Mouse (Mus musculus) heart, embryonic 10.5 days (tissue): Measurements from ENCODE around the gene Nt5c3b. TPM values are rescaled to one million over a fixed set of nuclear protein-coding genes. Genes with fewer than 3 reads are reported as not detected.

Experiments
- DNase-seq: peaks from one replicate; pipeline ENCODE4 v3.0.0-alpha.2; 2017; ENCODE audit warnings: low spot score
- H3K27ac ChIP-seq: fragments of 300-500 bp; sonication (generic); 2 replicates; pipeline ENCODE4 v1.5.1; 2016; ENCODE audit warnings: mild to moderate bottlenecking
- H3K27me3 ChIP-seq: fragments of 300-500 bp; sonication (generic); 2 replicates; pipeline ENCODE4 v1.6.1; 2016; ENCODE audit warnings: mild to moderate bottlenecking; ENCODE audit not compliant: poor library complexity, insufficient read depth, severe bottlenecking
- H3K36me3 ChIP-seq: fragments of 300-500 bp; sonication (generic); 2 replicates; pipeline ENCODE4 v1.6.1; 2016; ENCODE audit warnings: mild to moderate bottlenecking, moderate library complexity
- H3K4me1 ChIP-seq: fragments of 300-500 bp; sonication (generic); 2 replicates; pipeline ENCODE4 v1.6.1; 2016; ENCODE audit warnings: mild to moderate bottlenecking
- H3K4me3 ChIP-seq: fragments of 300-500 bp; sonication (generic); 2 replicates; pipeline ENCODE4 v1.5.1; 2016; ENCODE audit warnings: mild to moderate bottlenecking, moderate library complexity
- H3K9me3 ChIP-seq: fragments of 300-500 bp; sonication (generic); 2 replicates; pipeline ENCODE4 v1.6.1; 2016; ENCODE audit warnings: mild to moderate bottlenecking, moderate library complexity
- WGBS: fragments of 180-500 bp; shearing (Covaris S2); methylation state at CpG from one replicate; pipeline ENCODE4 v1.1.7; 2016; 5-methylcytosine and 5-hydroxymethylcytosine counted together
- polyA plus RNA-seq: library from polyadenylated mRNA; unstranded; fragments of >200 nt; fragmentation: Nextera tagmentation; extraction: Ambion mirVana; gene quantifications from 2 replicates; pipeline ENCODE4 v1.2.1, GENCODE M21; 2016

Gene Nt5c3b
- polyA plus RNA-seq, 1 experiment from 2014 or later = 128 TPM

DNA sequence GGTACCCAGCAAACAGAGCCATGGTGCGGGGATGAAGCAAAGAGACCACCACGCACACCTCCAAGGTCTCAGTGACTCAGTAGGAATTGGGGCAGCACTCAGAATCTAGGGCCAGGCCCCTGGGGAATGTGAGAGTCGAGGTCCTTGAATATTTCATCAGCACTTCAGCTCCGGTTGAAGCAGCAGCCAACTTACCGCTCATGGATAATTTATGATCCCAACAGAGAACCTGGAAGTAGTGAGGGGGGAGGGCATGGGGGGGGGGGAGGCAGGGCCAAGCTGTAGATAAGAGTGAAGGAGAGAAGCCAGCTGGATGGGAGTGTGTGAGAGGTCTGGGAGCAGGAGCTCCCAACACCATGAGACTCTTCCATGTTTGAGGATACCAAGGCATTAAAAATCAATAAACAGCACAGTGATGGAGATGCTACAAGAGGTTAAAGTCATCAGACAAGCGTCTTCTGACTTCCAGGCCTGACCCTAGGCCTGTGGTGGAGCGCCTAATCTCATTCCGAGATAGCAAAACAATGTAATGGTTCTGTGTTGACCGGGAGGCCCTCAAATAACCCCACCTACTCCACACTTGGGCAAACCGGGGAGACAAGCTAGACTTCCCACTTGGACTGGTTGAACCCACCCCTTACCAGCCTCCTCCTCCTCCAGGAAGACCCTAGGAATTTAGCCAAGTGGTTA lies 38.0 kb downstream of the Nt5c3b start:
- peaks cover 13% of the 10 kb centered on the region for H3K36me3 ChIP-seq
- peak overlapping the region; percentile 16; the same call in 1 of the 2 replicates for H3K4me3 ChIP-seq
- H3K27ac ChIP-seq = peak overlapping the region; percentile 88
- H3K4me1 ChIP-seq = peaks cover 70% of the 10 kb centered on the region
- H3K9me3 ChIP-seq = no peaks in the 10 kb centered on the region
- 20% methylated on average over 10 of the region's 10 CpGs for WGBS
- H3K27me3 ChIP-seq = no peaks in the 10 kb centered on the region
- DNase-seq = no peak

GRCm38 (mm10) chr11:100402682-100403081 lies 38.9 kb downstream of the Nt5c3b start:
- peak overlapping the region; percentile 88 for H3K27ac ChIP-seq
- no peaks in the 10 kb centered on the region for H3K9me3 ChIP-seq
- H3K4me3 ChIP-seq = peak overlapping the region; percentile 42
- H3K4me1 ChIP-seq = peaks cover 74% of the 10 kb centered on the region
- 40% methylated on average over 2 of the region's 2 CpGs for WGBS
- DNase-seq = no peak
- no peaks in the 10 kb centered on the region for H3K27me3 ChIP-seq
- peaks cover 5% of the 10 kb centered on the region; the same call in 1 of the 2 replicates for H3K36me3 ChIP-seq

GRCm38 (mm10) chr11:100402240-100402639 lies 39.4 kb downstream of the Nt5c3b start:
- DNase-seq = peak; percentile 92
- H3K4me1 ChIP-seq = peaks cover 77% of the 10 kb centered on the region
- no peaks in the 10 kb centered on the region for H3K27me3 ChIP-seq
- 4% methylated on average over 6 of the region's 6 CpGs for WGBS
- H3K4me3 ChIP-seq = peak overlapping the region; percentile 42
- H3K9me3 ChIP-seq = no peaks in the 10 kb centered on the region
- peaks cover 3% of the 10 kb centered on the region; the same call in 1 of the 2 replicates for H3K36me3 ChIP-seq
- peak overlapping the region; percentile 88 for H3K27ac ChIP-seq

DNA sequence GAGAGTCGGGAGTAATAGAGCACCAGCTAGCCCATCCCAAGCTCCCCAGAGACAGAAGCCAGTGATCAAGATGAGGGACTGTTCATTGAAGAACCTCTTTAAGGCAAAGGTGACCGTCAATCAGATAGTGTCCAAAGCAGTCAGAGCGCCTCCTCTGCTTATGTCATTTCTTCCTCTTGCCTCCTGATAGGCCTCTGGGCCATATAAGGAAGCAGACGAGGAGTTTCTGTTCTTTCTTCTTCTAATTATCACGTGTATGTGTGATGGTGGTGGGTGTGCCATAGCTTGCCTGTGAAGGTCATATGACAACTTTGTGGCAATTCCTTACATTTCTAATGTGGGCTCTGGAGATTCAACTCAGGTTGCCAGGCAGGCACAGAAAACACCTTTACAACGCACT lies 40.8 kb downstream of the Nt5c3b start:
- no peak for DNase-seq
- H3K4me1 ChIP-seq = peaks cover 84% of the 10 kb centered on the region
- no peaks in the 10 kb centered on the region for H3K36me3 ChIP-seq
- H3K27me3 ChIP-seq = no peaks in the 10 kb centered on the region
- no peak overlapping the region for H3K4me3 ChIP-seq
- no peaks in the 10 kb centered on the region for H3K9me3 ChIP-seq
- H3K27ac ChIP-seq = peak overlapping the region; percentile 88
- 46% methylated on average over 6 of the region's 6 CpGs for WGBS

DNA sequence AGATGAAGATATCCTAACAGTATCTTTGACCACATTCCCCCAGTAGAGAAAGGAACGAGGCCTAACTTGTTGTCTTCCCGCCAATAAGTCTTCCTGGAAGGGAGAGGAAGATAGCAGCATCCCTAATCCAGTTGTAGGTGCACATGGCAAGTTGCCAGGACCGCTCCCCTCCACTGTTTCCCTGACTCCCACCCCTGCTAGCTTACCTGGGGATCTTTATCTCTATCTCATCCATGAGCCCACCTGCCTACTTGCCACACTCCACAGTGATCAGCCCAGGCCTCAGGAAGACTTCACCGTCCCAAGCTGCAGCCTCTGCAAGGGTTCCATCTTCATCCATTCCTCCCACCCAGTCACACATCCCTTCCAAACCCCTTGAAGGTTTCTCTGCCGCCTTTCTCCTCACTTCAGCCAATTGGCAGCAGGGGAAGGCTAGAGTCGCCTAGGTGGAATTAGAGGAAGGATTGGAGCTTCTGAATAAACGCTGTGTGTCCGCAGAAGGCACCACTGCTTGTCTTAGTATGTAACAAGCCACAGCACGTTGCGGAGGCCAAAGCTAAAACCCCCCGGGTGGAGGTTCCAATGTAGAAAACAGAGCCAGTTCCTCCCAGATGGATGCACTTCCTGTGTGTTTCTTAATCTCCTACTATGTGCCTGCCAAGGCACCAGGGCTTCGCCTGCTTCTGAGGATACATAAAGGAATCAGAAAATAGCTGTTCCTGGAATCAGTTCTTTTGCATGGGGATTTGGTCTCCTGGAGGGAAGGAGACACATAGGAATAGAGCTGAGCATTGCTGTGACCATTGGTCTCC lies 41.7 kb downstream of the Nt5c3b start:
- H3K27me3 ChIP-seq = no peaks in the 10 kb centered on the region
- H3K36me3 ChIP-seq = no peaks in the 10 kb centered on the region
- no peak for DNase-seq
- peaks cover 90% of the 10 kb centered on the region for H3K4me1 ChIP-seq
- H3K27ac ChIP-seq = peak overlapping the region; percentile 88
- H3K9me3 ChIP-seq = no peaks in the 10 kb centered on the region
- H3K4me3 ChIP-seq = no peak overlapping the region
- 77% methylated on average over 12 of the region's 12 CpGs for WGBS

- no peak overlapping the region for H3K27ac ChIP-seq
- no peak overlapping the region for H3K4me3 ChIP-seq
- no peaks in the 10 kb centered on the region for H3K27me3 ChIP-seq
- WGBS = 75% methylated on average over 9 of the region's 9 CpGs
- peaks cover 91% of the 10 kb centered on the region for H3K4me1 ChIP-seq
- H3K9me3 ChIP-seq = no peaks in the 10 kb centered on the region
- DNase-seq = no peak
- no peaks in the 10 kb centered on the region for H3K36me3 ChIP-seq
These were observed 42.3 kb downstream of the Nt5c3b start for GRCm38 (mm10) chr11:100399320-100399719.

DNA sequence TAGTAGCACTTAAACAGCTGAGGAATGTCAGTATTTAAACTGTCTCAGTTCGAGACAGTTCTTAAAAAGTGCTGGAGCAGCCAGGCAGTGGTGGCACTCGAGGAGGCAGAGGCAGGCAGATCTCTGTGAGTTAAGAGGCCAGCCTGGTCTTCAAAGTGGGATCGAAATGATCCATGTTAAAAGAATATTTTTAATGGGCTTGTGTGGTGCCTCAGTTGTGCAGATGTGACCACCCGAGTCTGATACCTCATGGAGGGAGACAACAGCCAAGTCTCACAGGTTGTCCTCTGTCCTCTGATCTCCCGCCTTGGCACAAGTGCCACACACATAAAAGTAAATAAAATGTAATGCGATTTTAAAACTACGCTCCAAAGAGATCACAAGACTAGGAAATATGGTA lies 43.1 kb downstream of the Nt5c3b start:
- H3K4me1 ChIP-seq = peaks cover 91% of the 10 kb centered on the region

DNA sequence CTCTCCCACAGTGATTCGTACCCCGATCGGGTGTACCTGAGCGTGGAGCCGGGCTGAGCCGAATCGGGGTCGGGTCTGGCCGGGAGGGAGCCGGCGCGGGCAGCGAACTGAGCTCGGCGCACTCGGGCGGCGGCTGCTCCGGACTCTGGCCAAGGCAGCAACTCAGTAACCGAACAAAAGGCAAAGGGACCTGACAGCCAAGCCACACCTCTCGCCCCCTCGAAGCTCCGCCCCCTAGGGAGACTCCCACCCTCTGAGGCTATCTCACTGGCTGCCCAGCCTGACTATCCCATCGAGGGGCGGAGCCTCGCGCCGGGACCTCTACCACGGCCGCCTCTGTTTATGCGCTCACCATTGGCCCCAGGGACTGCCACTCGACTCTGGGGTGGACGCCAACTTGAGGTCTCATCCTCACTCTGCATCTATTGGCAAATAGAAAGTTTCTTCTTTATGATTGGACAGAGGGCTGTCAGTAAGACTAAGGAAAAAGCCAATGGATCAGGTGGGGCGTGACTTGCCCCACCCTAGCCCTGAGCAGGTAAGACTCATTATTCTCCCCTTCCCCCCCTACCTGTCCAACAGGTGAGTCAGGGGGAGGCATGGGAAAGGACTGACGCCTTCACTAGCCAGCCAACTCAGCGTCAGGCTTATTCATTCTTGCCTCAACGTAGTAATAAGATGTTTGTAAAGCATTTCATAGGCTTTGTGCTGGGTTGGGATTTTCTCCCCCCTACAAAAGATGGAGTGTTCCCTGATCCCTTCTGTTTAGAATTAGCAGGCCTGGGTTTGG lies 43.8 kb downstream of the Nt5c3b start, which contains the start of gene Jup:
Jup (minus strand) TSS at position 164 of the 790 bp plus-strand sequence.
- peak; percentile 100 for DNase-seq
- H3K27ac ChIP-seq = peak within 1 kb of the TSS; percentile 92
- peaks cover 11% of the 10 kb centered on the region; the same call in 1 of the 2 replicates for H3K36me3 ChIP-seq
- H3K4me1 ChIP-seq = peaks cover 91% of the 10 kb centered on the region
- no peaks in the 10 kb centered on the region for H3K9me3 ChIP-seq
- H3K27me3 ChIP-seq = no peaks in the 10 kb centered on the region
- 1% methylated on average over 37 of the region's 37 CpGs for WGBS
- H3K4me3 ChIP-seq = peak within 1 kb of the TSS; percentile 87

More for the DNA sequence above, 43.1 kb downstream of the Nt5c3b start:
- Histone ChIP-seq H3K9me3 (no peaks in the 10 kb centered on the region), H3K36me3 (peaks cover 6% of the 10 kb centered on the region; the same call in 1 of the 2 replicates), H3K4me3 (peak overlapping the region; percentile 87; the same call in 1 of the 2 replicates), H3K27me3 (no peaks in the 10 kb centered on the region), H3K27ac (no peak overlapping the region)
- WGBS = 88% methylated on average over 7 of the region's 7 CpGs
- DNase-seq = no peak

DNA sequence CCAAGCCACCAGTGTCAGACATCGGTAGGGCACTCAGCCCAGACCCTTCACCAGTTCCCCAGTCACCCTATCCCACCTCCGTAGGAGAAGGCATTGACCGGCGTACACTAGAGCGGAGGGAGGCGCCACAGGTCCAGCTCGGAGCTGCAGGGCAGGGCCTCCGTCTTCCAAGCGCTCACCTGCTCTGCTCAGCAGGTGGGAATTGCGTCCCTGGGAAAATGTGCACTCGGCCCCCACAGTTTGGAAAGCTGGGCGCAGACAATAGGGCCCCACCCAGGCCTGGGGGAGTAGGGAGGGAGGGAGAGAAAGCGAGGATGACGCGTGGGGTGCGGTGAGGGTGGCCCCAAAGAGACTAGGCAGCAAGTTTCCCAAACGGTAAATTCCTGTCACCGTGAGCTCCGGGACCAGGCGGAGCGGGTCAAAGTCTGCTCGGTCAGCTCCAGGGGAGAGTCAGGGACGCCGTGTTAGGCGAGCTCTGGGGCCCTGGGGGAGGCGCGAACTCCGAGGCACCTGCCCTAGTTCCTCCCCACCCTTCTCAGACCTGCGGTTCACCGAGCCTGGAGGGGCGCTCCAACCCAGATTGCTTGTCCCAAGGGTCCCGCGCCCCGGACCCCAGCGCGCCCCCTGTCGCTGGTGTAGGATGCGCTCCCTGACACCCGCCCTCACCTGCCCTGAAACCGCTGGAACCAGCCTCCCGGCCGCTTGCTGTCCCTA lies 44.6 kb downstream of the Nt5c3b start:
- peaks cover 91% of the 10 kb centered on the region for H3K4me1 ChIP-seq
- no peak for DNase-seq
- peak overlapping the region; percentile 87 for H3K4me3 ChIP-seq
- H3K36me3 ChIP-seq = peaks cover 16% of the 10 kb centered on the region
- H3K27ac ChIP-seq = peak overlapping the region; percentile 92
- WGBS = 2% methylated on average over 42 of the region's 42 CpGs
- no peaks in the 10 kb centered on the region for H3K27me3 ChIP-seq
- H3K9me3 ChIP-seq = no peaks in the 10 kb centered on the region

- no peak for DNase-seq
- 17% methylated on average over 17 of the region's 17 CpGs for WGBS
- peak overlapping the region; percentile 87 for H3K4me3 ChIP-seq
- peaks cover 89% of the 10 kb centered on the region for H3K4me1 ChIP-seq
- H3K27me3 ChIP-seq = no peaks in the 10 kb centered on the region
- H3K36me3 ChIP-seq = peaks cover 16% of the 10 kb centered on the region
- H3K27ac ChIP-seq = peak overlapping the region; percentile 92
- H3K9me3 ChIP-seq = no peaks in the 10 kb centered on the region
These were observed 45.6 kb downstream of the Nt5c3b start for GRCm38 (mm10) chr11:100395861-100396631.

GRCm38 (mm10) chr11:100395200-100395599 lies 46.4 kb downstream of the Nt5c3b start:
- Histone ChIP-seq H3K27me3 (no peaks in the 10 kb centered on the region), H3K4me1 (peaks cover 90% of the 10 kb centered on the region), H3K36me3 (peaks cover 16% of the 10 kb centered on the region), H3K4me3 (peak overlapping the region; percentile 87), H3K9me3 (no peaks in the 10 kb centered on the region), H3K27ac (peak overlapping the region; percentile 92)
- WGBS = 8% methylated on average over 11 of the region's 11 CpGs
- DNase-seq = no peak
